Mouse (Mus musculus): ENCODE results near the gene Sh3rf1. TPM values are rescaled to one million over a fixed set of nuclear protein-coding genes. Genes with fewer than 3 reads are reported as not detected.

Sh3rf1 gene
- 3.5 and 3.7 TPM in 2 replicates for polyA plus RNA-seq (2015; fragmentation: Nextera tagmentation; extraction: Ambion mirVana)

DNA sequence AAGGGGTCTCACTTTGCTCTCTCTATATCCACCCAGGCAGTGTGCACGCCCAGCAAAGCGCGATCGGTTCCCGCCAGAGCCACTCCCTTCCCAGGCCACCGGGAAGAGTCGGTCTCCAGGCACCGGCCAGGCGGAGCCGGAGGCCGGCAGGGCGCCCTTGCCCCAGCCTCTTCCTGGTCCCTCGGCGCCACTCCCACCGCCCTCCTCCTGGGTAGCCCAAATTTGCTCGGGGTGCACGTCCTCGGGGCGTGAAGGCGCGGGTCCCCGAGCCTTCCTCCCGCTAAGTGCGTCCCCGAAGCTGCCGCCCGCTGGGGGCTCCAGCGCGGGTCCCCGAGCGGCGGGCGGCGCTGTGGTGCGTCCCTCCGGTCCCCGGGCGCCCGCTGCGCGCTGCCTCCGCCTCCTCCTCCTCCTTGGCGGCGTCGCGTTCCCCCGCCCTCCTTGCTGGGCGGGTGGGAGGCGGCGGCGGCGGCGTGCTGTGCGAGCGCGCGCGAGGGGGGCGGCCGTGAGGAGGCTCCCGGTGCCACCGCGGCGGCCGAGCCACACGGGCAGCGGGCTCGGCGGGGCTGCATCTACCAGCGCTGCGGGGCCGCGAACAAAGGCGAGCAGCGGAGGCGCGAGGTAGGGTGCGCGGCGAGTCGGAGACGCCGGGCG, at the start of gene Sh3rf1:
TSS of gene Sh3rf1 (plus strand) at position 144 of the 651 bp plus-strand sequence.

Other genes starting within 250 kb of the Sh3rf1 start
- 10.1 and 11.1 TPM in 2 replicates for gene Clcn3, start 240.6 kb upstream of the Sh3rf1 start, polyA plus RNA-seq (2015; fragmentation: Nextera tagmentation; extraction: Ambion mirVana)
- gene Nek1, start 230.7 kb upstream of the Sh3rf1 start, polyA plus RNA-seq (2015; fragmentation: Nextera tagmentation; extraction: Ambion mirVana): 6.7 TPM in 2 replicates

All from skeletal muscle tissue, postnatal 0 days (tissue).